Mouse (Mus musculus) CH12.LX (cell line): ENCODE measurements at regions not wholly inside any gene's neighbourhood (a gene's known extent, or its start where the extent isn't known, plus 50 kb on each side); places are given as distances from the start of the nearest gene placed in this dataset.

ENCODE experiments used
- DNase-seq: peaks from one replicate; pipeline ENCODE4 v3.0.0-alpha.2; 2013; ENCODE audit errors: extremely low read depth
- H3K27ac ChIP-seq: 2 replicates; pipeline ENCODE4 v1.5.1; 2012; ENCODE audit warnings: low read depth, mild to moderate bottlenecking, control low read depth, moderate library complexity; ENCODE audit not compliant: insufficient read depth
- H3K27me3 ChIP-seq: replicated peaks from 2 replicates; pipeline ENCODE3; 2012; ENCODE audit warnings: inconsistent platforms
- H3K36me3 ChIP-seq, 2 experiments: replicated peaks in 1 of 2; 2 replicates each; pipeline versions ENCODE3 to v1.6.1; 2012; ENCODE audit warnings: inconsistent platforms in 1 of 2, low read length in 1 of 2, mild to moderate bottlenecking in 1 of 2, mixed read lengths in 1 of 2, moderate library complexity in 1 of 2; ENCODE audit not compliant: control insufficient read depth in 1 of 2, insufficient read depth in 1 of 2
- H3K4me1 ChIP-seq, 2 experiments: 2 replicates each; pipeline ENCODE4 v1.6.1; 2012; ENCODE audit warnings: inconsistent platforms in 1 of 2, moderate library complexity in 1 of 2; ENCODE audit not compliant: insufficient read depth in 2 of 2, control insufficient read depth in 1 of 2
- H3K4me2 ChIP-seq: 2 replicates; pipeline ENCODE4 v1.6.1; 2012; ENCODE audit warnings: low read depth, mild to moderate bottlenecking, control low read depth; ENCODE audit not compliant: poor library complexity, insufficient read depth, severe bottlenecking
- H3K4me3 ChIP-seq, 3 experiments: fragments of 150-350 bp in 1 of 3; sonication (generic) in 1 of 3; replicated peaks in 1 of 3; 2 replicates each; pipeline versions ENCODE3 to v1.5.1; 2011 to 2012; ENCODE audit warnings: low read depth in 2 of 3, low read length in 2 of 3, mild to moderate bottlenecking in 2 of 3, moderate library complexity in 2 of 3, control low read depth in 1 of 3, improper control_type of control experiment in 1 of 3, inconsistent platforms in 1 of 3, mixed read lengths in 1 of 3; ENCODE audit not compliant: poor library complexity in 1 of 3
- H3K79me2 ChIP-seq: replicated peaks from 2 replicates; pipeline ENCODE4 v1.6.1; 2012; ENCODE audit warnings: mild to moderate bottlenecking, moderate library complexity; ENCODE audit not compliant: control insufficient read depth, poor library complexity, insufficient read depth, severe bottlenecking; ENCODE audit errors: extremely low read depth
- H3K9ac ChIP-seq: 2 replicates; pipeline ENCODE4 v1.6.1; 2012; ENCODE audit warnings: low read depth, mild to moderate bottlenecking, control low read depth, moderate library complexity; ENCODE audit not compliant: insufficient read depth
- H3K9me3 ChIP-seq: replicated peaks from 2 replicates; pipeline ENCODE3; 2012; ENCODE audit warnings: low read length, inconsistent platforms, mixed read lengths
- BHLHE40 ChIP-seq: IDR thresholded peaks from 2 replicates; pipeline ENCODE4 v1.6.1; 2011; ENCODE audit warnings: mild to moderate bottlenecking, low read depth, low read length, improper control_type of control experiment
- CHD2 ChIP-seq: IDR thresholded peaks from 2 replicates; pipeline ENCODE4 v1.6.1; 2011; ENCODE audit warnings: low read length, improper control_type of control experiment
- CTCF ChIP-seq, 2 experiments: IDR thresholded peaks in 1 of 2; conservative IDR thresholded peaks in 1 of 2; 2 replicates each; pipeline ENCODE4 v1.5.1; 2011 to 2012; ENCODE audit warnings: low read depth in 2 of 2, low read length in 2 of 2, improper control_type of control experiment in 1 of 2, inconsistent platforms in 1 of 2, mild to moderate bottlenecking in 1 of 2, moderate library complexity in 1 of 2
- E2F4 ChIP-seq: IDR thresholded peaks from 2 replicates; pipeline ENCODE4 v1.6.1; 2011; ENCODE audit warnings: low read depth, low read length, improper control_type of control experiment; ENCODE audit not compliant: insufficient replicate concordance
- ETS1 ChIP-seq: conservative IDR thresholded peaks from 2 replicates; pipeline ENCODE4 v1.6.1; 2012; ENCODE audit warnings: low read depth, mild to moderate bottlenecking, inconsistent platforms, low read length, improper control_type of control experiment, moderate library complexity
- GABPA ChIP-seq: IDR thresholded peaks from 2 replicates; pipeline ENCODE4 v1.6.1; 2012; ENCODE audit warnings: low read depth, low read length, improper control_type of control experiment, inconsistent platforms; ENCODE audit not compliant: insufficient replicate concordance
- JUND ChIP-seq: conservative IDR thresholded peaks from 2 replicates; pipeline ENCODE4 v1.6.1; 2011; ENCODE audit warnings: low read depth, low read length, improper control_type of control experiment
- MAX ChIP-seq: IDR thresholded peaks from 2 replicates; pipeline ENCODE4 v1.6.1; 2011; ENCODE audit warnings: low read length, improper control_type of control experiment
- MAZ ChIP-seq: IDR thresholded peaks from 2 replicates; pipeline ENCODE4 v1.6.1; 2012; ENCODE audit warnings: low read depth, mild to moderate bottlenecking, inconsistent platforms, low read length, improper control_type of control experiment, moderate library complexity
- MXI1 ChIP-seq: IDR thresholded peaks from 2 replicates; pipeline ENCODE4 v1.6.1; 2011; ENCODE audit warnings: mild to moderate bottlenecking, low read depth, low read length, improper control_type of control experiment
- MYC ChIP-seq: IDR thresholded peaks from 2 replicates; pipeline ENCODE4 v1.6.1; 2011; ENCODE audit warnings: low read depth, mild to moderate bottlenecking, improper control_type of control experiment, low read length
- NRF1 ChIP-seq: IDR thresholded peaks from 2 replicates; pipeline ENCODE4 v1.6.1; 2014; ENCODE audit warnings: low read depth, mild to moderate bottlenecking, inconsistent platforms, low read length, improper control_type of control experiment, moderate library complexity
- POLR2A ChIP-seq: IDR thresholded peaks from 2 replicates; pipeline ENCODE4 v1.6.1; 2011; ENCODE audit warnings: low read depth, mild to moderate bottlenecking, improper control_type of control experiment, low read length
- POLR2AphosphoS2 ChIP-seq: IDR thresholded peaks from 2 replicates; pipeline ENCODE4 v1.6.1; 2011; ENCODE audit warnings: low read depth, low read length, improper control_type of control experiment
- RCOR1 ChIP-seq: conservative IDR thresholded peaks from 2 replicates; pipeline ENCODE4 v1.6.1; 2012; ENCODE audit warnings: low read depth, mild to moderate bottlenecking, inconsistent platforms, low read length, improper control_type of control experiment
- SMC3 ChIP-seq: IDR thresholded peaks from 2 replicates; pipeline ENCODE4 v1.6.1; 2011; ENCODE audit warnings: low read depth, low read length, improper control_type of control experiment
- TBP ChIP-seq: conservative IDR thresholded peaks from 2 replicates; pipeline ENCODE4 v1.6.1; 2011; ENCODE audit warnings: low read depth, low read length, improper control_type of control experiment
- TCF12 ChIP-seq: IDR thresholded peaks from 2 replicates; pipeline ENCODE4 v1.6.1; 2014; ENCODE audit warnings: low read depth, mild to moderate bottlenecking, inconsistent platforms, low read length, improper control_type of control experiment
- UBTF ChIP-seq: IDR thresholded peaks from 2 replicates; pipeline ENCODE4 v1.6.1; 2012; ENCODE audit warnings: low read depth, mild to moderate bottlenecking, inconsistent platforms, low read length, improper control_type of control experiment, moderate library complexity
- ZC3H11A ChIP-seq: IDR thresholded peaks from 2 replicates; pipeline ENCODE4 v1.6.1; 2012; ENCODE audit warnings: low read depth, mild to moderate bottlenecking, inconsistent platforms, low read length, improper control_type of control experiment
- ZNF384 ChIP-seq: IDR thresholded peaks from 2 replicates; pipeline ENCODE4 v1.6.1; 2012; ENCODE audit warnings: low read depth, low read length, improper control_type of control experiment, inconsistent platforms
- dilution Hi-C: fragments of 300-500 bp; cut with MboI; formaldehyde crosslinking; loops from 2 replicates; pipeline ENCODE4 v1.14.3; 2020; ENCODE audit warnings: low sequenced_read_pairs; ENCODE audit not compliant: extremely low pct_unique_long_range_greater_than_20kb, extremely low pct_ligation_motif_present
- in situ Hi-C: fragments of 300-500 bp; cut with MboI; formaldehyde crosslinking; loops from 3 replicates; pipeline ENCODE4 v1.14.3; 2019; ENCODE audit warnings: low sequenced_read_pairs, low pct_ligation_motif_present, low pct_unique_long_range_greater_than_20kb, mixed read lengths

GRCm38 (mm10) chr14:46569273-46569672 lies 178.8 kb upstream of the Bmp4 start:
- TF ChIP-seq BHLHE40 (no peak), MAX (no peak), ZC3H11A (no peak)
- H3K79me2 ChIP-seq, result no peaks in the 10 kb centered on the region
- H3K4me3 ChIP-seq, result no peak overlapping the region
- H3K27me3 ChIP-seq, result no peaks in the 10 kb centered on the region
- H3K36me3 ChIP-seq, result no peaks in the 10 kb centered on the region
- no peaks in the 10 kb centered on the region for H3K9me3 ChIP-seq
- dilution Hi-C loops (no loop called here), in situ Hi-C loops (no loop called here)
- H3K4me1 ChIP-seq, result peaks cover 0 to 5% of the 10 kb centered on the region in 2 experiments; a peak in 1 of 4 replicates
- H3K4me2 ChIP-seq, result no peak overlapping the region
- no peak for DNase-seq
- H3K9ac ChIP-seq, result no peak overlapping the region
- no peak overlapping the region for H3K27ac ChIP-seq

- no peaks in the 10 kb centered on the region for H3K36me3 ChIP-seq
- dilution Hi-C loops, result no loop called here
- H3K4me1 ChIP-seq, result peaks cover 0 to 5% of the 10 kb centered on the region in 2 experiments; a peak in 1 of 4 replicates
- H3K9me3 ChIP-seq, result no peaks in the 10 kb centered on the region
- DNase-seq, result no peak
- TF ChIP-seq TCF12, result no peak
- TF ChIP-seq UBTF, result no peak
- no peak for TF ChIP-seq SMC3
- no peak for TF ChIP-seq E2F4
- no peak for TF ChIP-seq NRF1
- no peak for TF ChIP-seq POLR2AphosphoS2
- TF ChIP-seq POLR2A, result no peak
- no peak for TF ChIP-seq GABPA
- TF ChIP-seq MYC, result no peak
- TF ChIP-seq MXI1, result no peak
- TF ChIP-seq ETS1, result no peak
- TF ChIP-seq CTCF (conservative IDR thresholded peaks at IDR 0.05 in 1 of 2, IDR thresholded peaks at IDR 0.05 in 1 of 2; ENCODE audit: low read depth in 2 of 2, low read length in 2 of 2), result no peak
- no peak for TF ChIP-seq MAX
- no peak for TF ChIP-seq CHD2
- TF ChIP-seq JUND, result no peak
- TF ChIP-seq RCOR1, result no peak
- TF ChIP-seq ZNF384, result no peak
- TF ChIP-seq TBP, result no peak
- TF ChIP-seq MAZ, result no peak
- no peak for TF ChIP-seq ZC3H11A
- no peaks in the 10 kb centered on the region for H3K27me3 ChIP-seq
- H3K4me2 ChIP-seq, result no peak overlapping the region
- in situ Hi-C loops, result no loop called here
- no peak overlapping the region for H3K4me3 ChIP-seq
- H3K27ac ChIP-seq, result no peak overlapping the region
- no peak overlapping the region for H3K9ac ChIP-seq
- no peaks in the 10 kb centered on the region for H3K79me2 ChIP-seq
Measured at GRCm38 (mm10) chr14:46567411-46567780, 176.9 kb upstream of the Bmp4 start.
